Mouse (Mus musculus) MEL (cell line): Measurements from ENCODE around the gene Cntn4. TPM values are rescaled to one million over a fixed set of nuclear protein-coding genes. Genes with fewer than 3 reads are reported as not detected.

ENCODE experiments used
- DNase-seq: peaks from one replicate; pipeline ENCODE4 v3.0.0; 2011; ENCODE audit warnings: low read depth, low spot score
- H3K27ac ChIP-seq: 2 replicates; pipeline ENCODE4 v1.5.1; 2012; ENCODE audit warnings: low read depth, mild to moderate bottlenecking, control low read depth, low read length, moderate library complexity; ENCODE audit not compliant: control insufficient read depth
- H3K27me3 ChIP-seq, 2 experiments: fragments of 150-350 bp in 1 of 2; sonication (generic) in 1 of 2; 2 replicates each; pipeline ENCODE4 v1.6.1; 2012; ENCODE audit warnings: low read length in 2 of 2, mild to moderate bottlenecking in 2 of 2, improper control_type of control experiment in 1 of 2, moderate library complexity in 1 of 2; ENCODE audit not compliant: insufficient read depth in 2 of 2, control insufficient read depth in 1 of 2
- H3K36me3 ChIP-seq, 2 experiments: 2 replicates each; pipeline ENCODE4 v1.6.1; 2012 to 2014; ENCODE audit warnings: low read length in 2 of 2, improper control_type of control experiment in 1 of 2, inconsistent platforms in 1 of 2, mild to moderate bottlenecking in 1 of 2; ENCODE audit not compliant: insufficient read depth in 2 of 2, control insufficient read depth in 1 of 2
- H3K4me1 ChIP-seq, 2 experiments: fragments of 150-350 bp in 1 of 2; sonication (generic) in 1 of 2; 2 replicates each; pipeline ENCODE4 v1.6.1; 2012; ENCODE audit warnings: low read length in 2 of 2, improper control_type of control experiment in 1 of 2, mild to moderate bottlenecking in 1 of 2; ENCODE audit not compliant: insufficient read depth in 2 of 2, control insufficient read depth in 1 of 2
- H3K4me3 ChIP-seq, 2 experiments: fragments of 150-350 bp in 1 of 2; sonication (generic) in 1 of 2; 2 replicates each; pipeline ENCODE4 v1.5.1; 2012; ENCODE audit warnings: low read depth in 2 of 2, low read length in 2 of 2, mild to moderate bottlenecking in 2 of 2, moderate library complexity in 2 of 2, control low read depth in 1 of 2, improper control_type of control experiment in 1 of 2; ENCODE audit not compliant: control insufficient read depth in 1 of 2, insufficient read depth in 1 of 2
- H3K79me2 ChIP-seq: 2 replicates; pipeline ENCODE4 v1.6.1; 2012; ENCODE audit warnings: mild to moderate bottlenecking, low read length, moderate library complexity; ENCODE audit not compliant: control insufficient read depth, poor library complexity, insufficient read depth
- H3K9ac ChIP-seq: 2 replicates; pipeline ENCODE4 v1.6.1; 2012; ENCODE audit warnings: low read depth, mild to moderate bottlenecking, control low read depth, low read length, moderate library complexity; ENCODE audit not compliant: control insufficient read depth, poor library complexity, severe bottlenecking
- H3K9me3 ChIP-seq: fragments of 150-350 bp; sonication (generic); replicated peaks from 2 replicates; pipeline ENCODE4 v1.6.1; 2012; ENCODE audit warnings: mild to moderate bottlenecking, low read length, improper control_type of control experiment, moderate library complexity; ENCODE audit not compliant: insufficient read depth
- CHD1 ChIP-seq: IDR thresholded peaks from 2 replicates; pipeline ENCODE4 v1.6.1; 2012; ENCODE audit warnings: low read depth, mild to moderate bottlenecking, inconsistent platforms, low read length, improper control_type of control experiment
- EP300 ChIP-seq, 2 experiments: IDR thresholded peaks; 2 replicates each; pipeline ENCODE4 v1.6.1; 2011; ENCODE audit warnings: improper control_type of control experiment in 2 of 2, low read length in 2 of 2, low read depth in 1 of 2, mild to moderate bottlenecking in 1 of 2
- GABPA ChIP-seq: IDR thresholded peaks from 2 replicates; pipeline ENCODE4 v1.6.1; 2012; ENCODE audit warnings: low read depth, mild to moderate bottlenecking, inconsistent platforms, low read length, improper control_type of control experiment, moderate library complexity
- GATA1 ChIP-seq: IDR thresholded peaks from 2 replicates; pipeline ENCODE4 v1.6.1; 2011; ENCODE audit warnings: low read depth, low read length, improper control_type of control experiment
- HCFC1 ChIP-seq: IDR thresholded peaks from 2 replicates; pipeline ENCODE4 v1.6.1; 2012; ENCODE audit warnings: low read depth, mild to moderate bottlenecking, inconsistent platforms, low read length, improper control_type of control experiment, moderate library complexity
- JUND ChIP-seq: IDR thresholded peaks from 2 replicates; pipeline ENCODE4 v1.6.1; 2011; ENCODE audit warnings: low read depth, mild to moderate bottlenecking, improper control_type of control experiment, low read length
- MAX ChIP-seq: IDR thresholded peaks from 2 replicates; pipeline ENCODE4 v1.6.1; 2011; ENCODE audit warnings: low read length, improper control_type of control experiment
- MAZ ChIP-seq: IDR thresholded peaks from 2 replicates; pipeline ENCODE4 v1.6.1; 2012; ENCODE audit warnings: low read depth, mild to moderate bottlenecking, inconsistent platforms, low read length, improper control_type of control experiment
- MEF2A ChIP-seq: IDR thresholded peaks from 2 replicates; pipeline ENCODE4 v1.6.1; 2014; ENCODE audit warnings: low read depth, mild to moderate bottlenecking, inconsistent platforms, low read length, improper control_type of control experiment; ENCODE audit not compliant: poor library complexity, insufficient replicate concordance, severe bottlenecking; ENCODE audit errors: extremely low read depth
- POLR2AphosphoS2 ChIP-seq: IDR thresholded peaks from 2 replicates; pipeline ENCODE4 v1.6.1; 2011; ENCODE audit warnings: low read length, improper control_type of control experiment
- RCOR1 ChIP-seq: IDR thresholded peaks from 2 replicates; pipeline ENCODE4 v1.6.1; 2012; ENCODE audit warnings: low read depth, mild to moderate bottlenecking, inconsistent platforms, low read length, improper control_type of control experiment
- SIN3A ChIP-seq: IDR thresholded peaks from 2 replicates; pipeline ENCODE4 v1.6.1; 2012; ENCODE audit warnings: low read length, improper control_type of control experiment, inconsistent platforms
- TAL1 ChIP-seq: IDR thresholded peaks from 2 replicates; pipeline ENCODE4 v1.6.1; 2012; ENCODE audit warnings: mild to moderate bottlenecking, inconsistent platforms, low read length, moderate library complexity, mixed read lengths
- TBP ChIP-seq: IDR thresholded peaks from 2 replicates; pipeline ENCODE4 v1.8.0; 2011; ENCODE audit warnings: low read depth, low read length, improper control_type of control experiment
- USF2 ChIP-seq, 2 experiments: IDR thresholded peaks; 2 replicates each; pipeline ENCODE4 v1.6.1; 2011 to 2012; ENCODE audit warnings: improper control_type of control experiment in 2 of 2, low read length in 2 of 2, borderline replicate concordance in 1 of 2, inconsistent platforms in 1 of 2, low read depth in 1 of 2, mild to moderate bottlenecking in 1 of 2; ENCODE audit not compliant: insufficient read depth in 1 of 2
- polyA plus RNA-seq, 2 experiments: library from polyadenylated mRNA; stranded (reverse) in 1 of 2; unstranded in 1 of 2; fragments of >175 nt in 1 of 2; fragments of >200 nt in 1 of 2; gene quantifications; 2 replicates each; pipeline versions ENCODE4 v1.2.1 to v1.2.4; 2012; ENCODE audit warnings: low replicate concordance in 2 of 2, low read depth in 1 of 2; ENCODE audit not compliant: insufficient read length in 2 of 2, insufficient read depth in 1 of 2, missing spikeins in 1 of 2
- total RNA-seq: library from RNA; depleted of rRNA; stranded (reverse); fragments of 300-350 nt; gene quantifications from 2 replicates; pipeline ENCODE4 v1.2.3, GENCODE M21; 2012

The Cntn4 gene
- total and polyA plus RNA-seq, 3 experiments, result not detected

GRCm38 (mm10) chr6:106213071-106213470 is 535.6 kb downstream of the Cntn4 start:
- H3K27ac ChIP-seq, result no peak overlapping the region
- H3K4me1 ChIP-seq, result no peaks in the 10 kb centered on the region
- H3K9ac ChIP-seq, result no peak overlapping the region
- DNase-seq, result no peak
- H3K27me3 ChIP-seq, result no peaks in the 10 kb centered on the region
- no peak overlapping the region for H3K4me3 ChIP-seq
- H3K79me2 ChIP-seq, result no peaks in the 10 kb centered on the region
- TF ChIP-seq CHD1 (no peak), USF2 (IDR thresholded peaks at IDR 0.05; ENCODE audit: borderline replicate concordance in 1 of 2, insufficient read depth in 1 of 2, low read depth in 1 of 2, low read length in 2 of 2) (no peak), TBP (no peak), GABPA (no peak), MAZ (no peak), MAX (no peak), JUND (no peak), TAL1 (no peak), POLR2AphosphoS2 (no peak), SIN3A (no peak), RCOR1 (no peak), EP300 (IDR thresholded peaks at IDR 0.05; ENCODE audit: low read depth in 1 of 2, low read length in 2 of 2) (no peak), GATA1 (no peak)
- TF ChIP-seq, all 39 proteins: peak for 0
- H3K36me3 ChIP-seq, result no peaks in the 10 kb centered on the region
- H3K9me3 ChIP-seq, result no peaks in the 10 kb centered on the region

DNA sequence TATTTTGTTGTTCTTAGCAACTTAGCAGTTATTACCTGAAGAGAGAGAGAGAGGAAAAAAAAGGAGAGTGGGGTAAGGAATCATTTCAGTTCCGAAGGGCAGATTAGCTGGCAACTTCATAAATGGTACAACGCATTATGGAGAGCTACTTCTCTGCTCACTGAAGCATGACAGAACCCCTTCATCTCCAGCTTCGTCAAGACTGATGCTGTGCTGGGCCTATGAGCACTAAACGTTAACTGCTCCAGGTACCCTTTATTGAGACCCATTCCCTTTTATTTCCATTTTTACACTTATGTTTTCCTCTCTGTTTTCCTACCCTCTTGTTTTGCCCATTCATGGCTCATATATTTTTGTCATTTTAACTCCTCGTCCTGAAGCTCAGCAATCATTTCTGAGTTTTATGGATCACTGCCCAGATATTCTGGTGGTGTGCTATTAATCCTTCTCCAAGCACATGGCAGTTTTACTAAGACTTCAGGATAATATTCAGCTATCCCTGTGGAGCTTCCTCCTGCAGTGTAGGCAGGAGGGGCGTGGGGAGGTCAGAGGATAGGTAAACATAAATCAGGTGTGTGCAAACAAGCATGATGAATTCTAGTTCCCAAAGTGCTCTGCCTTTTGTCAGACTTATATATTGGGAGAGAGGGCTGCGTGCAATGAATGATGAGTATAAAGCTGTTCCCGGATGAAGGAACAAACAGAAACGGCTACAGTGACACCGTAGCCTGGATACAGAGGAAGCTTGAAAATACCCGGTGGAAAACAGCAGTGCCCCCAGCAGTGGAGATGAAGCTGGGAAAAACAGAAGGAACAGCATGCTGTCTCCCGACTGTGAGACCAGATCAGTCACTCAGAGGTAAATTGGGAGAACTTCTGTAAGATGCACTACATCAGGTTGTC is 559.8 kb downstream of the Cntn4 start:
- TF ChIP-seq HCFC1 (no peak), CHD1 (no peak), JUND (no peak), TAL1 (no peak), MAX (no peak), RCOR1 (no peak), MEF2A (no peak)
- no peak overlapping the region for H3K4me3 ChIP-seq
- no peaks in the 10 kb centered on the region for H3K79me2 ChIP-seq
- no peak for DNase-seq
- no peak overlapping the region for H3K9ac ChIP-seq
- H3K27ac ChIP-seq, result no peak overlapping the region
- H3K36me3 ChIP-seq, result no peaks in the 10 kb centered on the region
- H3K9me3 ChIP-seq, result no peaks in the 10 kb centered on the region
- H3K27me3 ChIP-seq, result no peaks in the 10 kb centered on the region
- H3K4me1 ChIP-seq, result no peaks in the 10 kb centered on the region
